Mouse (Mus musculus): ENCODE measurements around the gene Sema6d. TPM values are rescaled to one million over a fixed set of nuclear protein-coding genes. Genes with fewer than 3 reads are reported as not detected.

Sema6d gene
- polyA plus RNA-seq, 1 experiment: 4.5 TPM

- Histone ChIP-seq H3K4me1 (ENCODE audit: control insufficient read depth, insufficient read depth, low read length) (no peaks in the 10 kb centered on the region), H3K27ac (ENCODE audit: insufficient read depth, low read length) (no peak overlapping the region), H3K4me3 (ENCODE audit: insufficient read depth, low read length) (no peak overlapping the region)
- no peak for TF ChIP-seq CTCF (IDR thresholded peaks at IDR 0.05; ENCODE audit: borderline replicate concordance, insufficient read depth, low read length)
- no peak for TF ChIP-seq POLR2A (IDR thresholded peaks at IDR 0.05; ENCODE audit: low read depth, low read length)
Observed at GRCm38 (mm10) chr2:124371363-124371762, 281.6 kb downstream of the Sema6d start.

- Histone ChIP-seq H3K4me3 (ENCODE audit: insufficient read depth, low read length) (no peak overlapping the region), H3K4me1 (ENCODE audit: control insufficient read depth, insufficient read depth, low read length) (no peaks in the 10 kb centered on the region), H3K27ac (ENCODE audit: insufficient read depth, low read length) (no peak overlapping the region)
- TF ChIP-seq CTCF (IDR thresholded peaks at IDR 0.05; ENCODE audit: borderline replicate concordance, insufficient read depth, low read length): no peak
- TF ChIP-seq POLR2A (IDR thresholded peaks at IDR 0.05; ENCODE audit: low read depth, low read length): no peak
Observed at GRCm38 (mm10) chr2:124385053-124385452, 295.3 kb downstream of the Sema6d start.

- Histone ChIP-seq H3K27ac (ENCODE audit: insufficient read depth, low read length) (no peak overlapping the region), H3K4me1 (ENCODE audit: control insufficient read depth, insufficient read depth, low read length) (no peaks in the 10 kb centered on the region), H3K4me3 (ENCODE audit: insufficient read depth, low read length) (no peak overlapping the region)
- no peak for TF ChIP-seq POLR2A (IDR thresholded peaks at IDR 0.05; ENCODE audit: low read depth, low read length)
- TF ChIP-seq CTCF (IDR thresholded peaks at IDR 0.05; ENCODE audit: borderline replicate concordance, insufficient read depth, low read length): no peak
Observed at GRCm38 (mm10) chr2:124385722-124386121, 296.0 kb downstream of the Sema6d start.

GRCm38 (mm10) chr2:124388269-124388668 is 298.5 kb downstream of the Sema6d start:
- no peak overlapping the region for H3K27ac ChIP-seq (ENCODE audit: insufficient read depth, low read length)
- no peak for TF ChIP-seq POLR2A (IDR thresholded peaks at IDR 0.05; ENCODE audit: low read depth, low read length)
- TF ChIP-seq CTCF (IDR thresholded peaks at IDR 0.05; ENCODE audit: borderline replicate concordance, insufficient read depth, low read length): no peak
- no peak overlapping the region for H3K4me3 ChIP-seq (ENCODE audit: insufficient read depth, low read length)
- H3K4me1 ChIP-seq (ENCODE audit: control insufficient read depth, insufficient read depth, low read length): no peaks in the 10 kb centered on the region

- Histone ChIP-seq H3K4me3 (ENCODE audit: insufficient read depth, low read length) (no peak overlapping the region), H3K27ac (ENCODE audit: insufficient read depth, low read length) (no peak overlapping the region), H3K4me1 (ENCODE audit: control insufficient read depth, insufficient read depth, low read length) (no peaks in the 10 kb centered on the region)
- no peak for TF ChIP-seq CTCF (IDR thresholded peaks at IDR 0.05; ENCODE audit: borderline replicate concordance, insufficient read depth, low read length)
- no peak for TF ChIP-seq POLR2A (IDR thresholded peaks at IDR 0.05; ENCODE audit: low read depth, low read length)
Observed at GRCm38 (mm10) chr2:124396733-124397132, 307.0 kb downstream of the Sema6d start.

GRCm38 (mm10) chr2:124397304-124397703 is 307.5 kb downstream of the Sema6d start:
- Histone ChIP-seq H3K4me3 (ENCODE audit: insufficient read depth, low read length) (no peak overlapping the region), H3K4me1 (ENCODE audit: control insufficient read depth, insufficient read depth, low read length) (no peaks in the 10 kb centered on the region), H3K27ac (ENCODE audit: insufficient read depth, low read length) (no peak overlapping the region)
- TF ChIP-seq CTCF (IDR thresholded peaks at IDR 0.05; ENCODE audit: borderline replicate concordance, insufficient read depth, low read length) (no peak), POLR2A (IDR thresholded peaks at IDR 0.05; ENCODE audit: low read depth, low read length) (no peak)

GRCm38 (mm10) chr2:124399611-124400010 is 309.8 kb downstream of the Sema6d start:
- no peaks in the 10 kb centered on the region for H3K4me1 ChIP-seq (ENCODE audit: control insufficient read depth, insufficient read depth, low read length)
- no peak overlapping the region for H3K4me3 ChIP-seq (ENCODE audit: insufficient read depth, low read length)
- no peak overlapping the region for H3K27ac ChIP-seq (ENCODE audit: insufficient read depth, low read length)
- TF ChIP-seq CTCF (IDR thresholded peaks at IDR 0.05; ENCODE audit: borderline replicate concordance, insufficient read depth, low read length): no peak
- TF ChIP-seq POLR2A (IDR thresholded peaks at IDR 0.05; ENCODE audit: low read depth, low read length): no peak

GRCm38 (mm10) chr2:124401727-124402380 is 312.1 kb downstream of the Sema6d start:
- no peaks in the 10 kb centered on the region for H3K4me1 ChIP-seq (ENCODE audit: control insufficient read depth, insufficient read depth, low read length)
- no peak for TF ChIP-seq POLR2A (IDR thresholded peaks at IDR 0.05; ENCODE audit: low read depth, low read length)
- no peak for TF ChIP-seq CTCF (IDR thresholded peaks at IDR 0.05; ENCODE audit: borderline replicate concordance, insufficient read depth, low read length)
- no peak overlapping the region for H3K27ac ChIP-seq (ENCODE audit: insufficient read depth, low read length)
- no peak overlapping the region for H3K4me3 ChIP-seq (ENCODE audit: insufficient read depth, low read length)

GRCm38 (mm10) chr2:124403571-124403970 is 313.8 kb downstream of the Sema6d start:
- no peaks in the 10 kb centered on the region for H3K4me1 ChIP-seq (ENCODE audit: control insufficient read depth, insufficient read depth, low read length)
- TF ChIP-seq CTCF (IDR thresholded peaks at IDR 0.05; ENCODE audit: borderline replicate concordance, insufficient read depth, low read length) (no peak), POLR2A (IDR thresholded peaks at IDR 0.05; ENCODE audit: low read depth, low read length) (no peak)
- no peak overlapping the region for H3K27ac ChIP-seq (ENCODE audit: insufficient read depth, low read length)
- no peak overlapping the region for H3K4me3 ChIP-seq (ENCODE audit: insufficient read depth, low read length)

GRCm38 (mm10) chr2:124403981-124404380 is 314.2 kb downstream of the Sema6d start:
- H3K4me3 ChIP-seq (ENCODE audit: insufficient read depth, low read length): no peak overlapping the region
- no peak for TF ChIP-seq CTCF (IDR thresholded peaks at IDR 0.05; ENCODE audit: borderline replicate concordance, insufficient read depth, low read length)
- no peak for TF ChIP-seq POLR2A (IDR thresholded peaks at IDR 0.05; ENCODE audit: low read depth, low read length)
- no peaks in the 10 kb centered on the region for H3K4me1 ChIP-seq (ENCODE audit: control insufficient read depth, insufficient read depth, low read length)
- no peak overlapping the region for H3K27ac ChIP-seq (ENCODE audit: insufficient read depth, low read length)
